Mouse (Mus musculus) cerebellum, adult 2 months (tissue): ENCODE data around the gene Hira.

Experiments used
- CTCF ChIP-seq: fragments of 200-500 bp; IDR thresholded peaks from 2 replicates; pipeline ENCODE4 v1.5.1; 2011; ENCODE audit warnings: low read depth, mild to moderate bottlenecking, control low read depth, low read length, moderate library complexity, borderline replicate concordance; ENCODE audit not compliant: insufficient read depth
- POLR2A ChIP-seq: fragments of 200-500 bp; IDR thresholded peaks from 2 replicates; pipeline ENCODE4 v1.6.1; 2011; ENCODE audit warnings: low read length, control low read depth, borderline replicate concordance; ENCODE audit not compliant: insufficient read depth

- TF ChIP-seq CTCF (no peak), POLR2A (no peak)
Measured at GRCm38 (mm10) chr16:18895249-18895648, 18.4 kb downstream of the Hira start.
